Mouse (Mus musculus): Measurements from ENCODE around the gene Cdc123. TPM values are rescaled to one million over a fixed set of nuclear protein-coding genes. Genes with fewer than 3 reads are reported as not detected.

Gene Cdc123
- polyA plus RNA-seq, 1 experiment from 2014 or later: 207 TPM

GRCm38 (mm10) chr2:5804440-5805045 lies 40.4 kb downstream of the Cdc123 start:
- Histone ChIP-seq H3K4me1 (replicated peaks) (peaks cover 8% of the 10 kb centered on the region), H3K4me3 (no peak overlapping the region), H3K27ac (ENCODE audit: poor library complexity, severe bottlenecking) (no peak overlapping the region), H3K4me2 (no peak overlapping the region), H3K9ac (no peak overlapping the region), H3K27me3 (replicated peaks) (no peaks in the 10 kb centered on the region), H3K9me3 (replicated peaks) (0 out of 2 replicates have a peak, but pooled peaks cover 2% of the 10 kb centered on the region), H3K36me3 (peaks cover 66% of the 10 kb centered on the region)
- 85% methylated on average over 6 of the region's 6 CpGs for WGBS
- ATAC-seq (ENCODE audit: insufficient number of reproducible peaks, low FRiP score): no peak

GRCm38 (mm10) chr2:5801927-5802590 lies 42.9 kb downstream of the Cdc123 start:
- H3K9me3 ChIP-seq (replicated peaks): 0 out of 2 replicates have a peak, but pooled peaks cover 2% of the 10 kb centered on the region
- no peak overlapping the region for H3K27ac ChIP-seq (ENCODE audit: poor library complexity, severe bottlenecking)
- peaks cover 68% of the 10 kb centered on the region for H3K36me3 ChIP-seq
- no peak overlapping the region for H3K4me3 ChIP-seq
- no peaks in the 10 kb centered on the region for H3K27me3 ChIP-seq (replicated peaks)
- H3K9ac ChIP-seq: no peak overlapping the region
- no peak for ATAC-seq (ENCODE audit: insufficient number of reproducible peaks, low FRiP score)
- WGBS: 86% methylated on average over 10 of the region's 10 CpGs
- peaks cover 22% of the 10 kb centered on the region for H3K4me1 ChIP-seq (replicated peaks)
- no peak overlapping the region for H3K4me2 ChIP-seq

- Histone ChIP-seq H3K4me1 (replicated peaks) (peaks cover 22% of the 10 kb centered on the region), H3K9me3 (replicated peaks) (0 out of 2 replicates have a peak, but pooled peaks cover 2% of the 10 kb centered on the region), H3K9ac (no peak overlapping the region), H3K36me3 (peaks cover 75% of the 10 kb centered on the region), H3K27ac (ENCODE audit: poor library complexity, severe bottlenecking) (no peak overlapping the region), H3K4me3 (no peak overlapping the region), H3K4me2 (no peak overlapping the region), H3K27me3 (replicated peaks) (no peaks in the 10 kb centered on the region)
- WGBS: 56% methylated on average over 9 of the region's 9 CpGs
- ATAC-seq (ENCODE audit: insufficient number of reproducible peaks, low FRiP score): peak; percentile 53; the same call in 1 of the 2 replicates
Observed at GRCm38 (mm10) chr2:5801182-5801640, 43.8 kb downstream of the Cdc123 start.

GRCm38 (mm10) chr2:5797816-5798672 lies 46.9 kb downstream of the Cdc123 start:
- Histone ChIP-seq H3K4me2 (no peak overlapping the region), H3K27ac (ENCODE audit: poor library complexity, severe bottlenecking) (no peak overlapping the region; the same call in 1 of the 2 replicates), H3K9ac (no peak overlapping the region), H3K4me3 (no peak overlapping the region), H3K9me3 (replicated peaks) (peaks cover 11% of the 10 kb centered on the region), H3K27me3 (replicated peaks) (no peaks in the 10 kb centered on the region), H3K4me1 (replicated peaks) (peaks cover 22% of the 10 kb centered on the region), H3K36me3 (peaks cover 80% of the 10 kb centered on the region)
- 75% methylated on average over 11 of the region's 11 CpGs for WGBS
- no peak for ATAC-seq (ENCODE audit: insufficient number of reproducible peaks, low FRiP score)

- H3K4me2 ChIP-seq: no peak overlapping the region
- H3K27me3 ChIP-seq (replicated peaks): no peaks in the 10 kb centered on the region
- no peak for ATAC-seq (ENCODE audit: insufficient number of reproducible peaks, low FRiP score)
- H3K27ac ChIP-seq (ENCODE audit: poor library complexity, severe bottlenecking): no peak overlapping the region
- peaks cover 56% of the 10 kb centered on the region for H3K36me3 ChIP-seq
- 87% methylated on average over 10 of the region's 10 CpGs for WGBS
- H3K9me3 ChIP-seq (replicated peaks): peaks cover 8% of the 10 kb centered on the region
- H3K4me1 ChIP-seq (replicated peaks): peaks cover 11% of the 10 kb centered on the region
- H3K4me3 ChIP-seq: no peak overlapping the region
- H3K9ac ChIP-seq: no peak overlapping the region
Observed at GRCm38 (mm10) chr2:5793771-5794170, 51.2 kb downstream of the Cdc123 start.

- ATAC-seq (ENCODE audit: insufficient number of reproducible peaks, low FRiP score): no peak
- Histone ChIP-seq H3K4me2 (no peak overlapping the region), H3K27me3 (replicated peaks) (no peaks in the 10 kb centered on the region), H3K9me3 (replicated peaks) (peaks cover 8% of the 10 kb centered on the region), H3K4me3 (no peak overlapping the region), H3K9ac (no peak overlapping the region), H3K27ac (ENCODE audit: poor library complexity, severe bottlenecking) (no peak overlapping the region), H3K36me3 (peaks cover 44% of the 10 kb centered on the region), H3K4me1 (replicated peaks) (no peaks in the 10 kb centered on the region)
- 92% methylated on average over 5 of the region's 5 CpGs for WGBS
Observed at GRCm38 (mm10) chr2:5792056-5792455, 52.9 kb downstream of the Cdc123 start.

GRCm38 (mm10) chr2:5789625-5790160 lies 55.3 kb downstream of the Cdc123 start:
- no peaks in the 10 kb centered on the region for H3K4me1 ChIP-seq (replicated peaks)
- no peak for ATAC-seq (ENCODE audit: insufficient number of reproducible peaks, low FRiP score)
- H3K4me2 ChIP-seq: no peak overlapping the region
- H3K9ac ChIP-seq: no peak overlapping the region
- H3K9me3 ChIP-seq (replicated peaks): peaks cover 8% of the 10 kb centered on the region
- no peak overlapping the region for H3K27ac ChIP-seq (ENCODE audit: poor library complexity, severe bottlenecking)
- H3K27me3 ChIP-seq (replicated peaks): no peaks in the 10 kb centered on the region
- H3K4me3 ChIP-seq: no peak overlapping the region
- WGBS: 42% methylated on average over 4 of the region's 4 CpGs
- H3K36me3 ChIP-seq: peaks cover 21% of the 10 kb centered on the region

GRCm38 (mm10) chr2:5787391-5787790 lies 57.6 kb downstream of the Cdc123 start:
- Histone ChIP-seq H3K9ac (no peak overlapping the region), H3K4me2 (no peak overlapping the region), H3K36me3 (0 out of 2 replicates have a peak, but pooled peaks cover under 1% of the 10 kb centered on the region), H3K27ac (ENCODE audit: poor library complexity, severe bottlenecking) (no peak overlapping the region), H3K4me3 (no peak overlapping the region), H3K27me3 (replicated peaks) (no peaks in the 10 kb centered on the region), H3K4me1 (replicated peaks) (no peaks in the 10 kb centered on the region), H3K9me3 (replicated peaks) (no peaks in the 10 kb centered on the region)
- ATAC-seq (ENCODE audit: insufficient number of reproducible peaks, low FRiP score): no peak
- 93% methylated on average over 3 of the region's 3 CpGs for WGBS

GRCm38 (mm10) chr2:5772464-5772863 lies 72.5 kb downstream of the Cdc123 start:
- H3K27me3 ChIP-seq (replicated peaks): no peaks in the 10 kb centered on the region
- no peaks in the 10 kb centered on the region for H3K9me3 ChIP-seq (replicated peaks)
- H3K9ac ChIP-seq: no peak overlapping the region
- H3K36me3 ChIP-seq: no peaks in the 10 kb centered on the region
- no peak overlapping the region for H3K4me3 ChIP-seq
- no peak overlapping the region for H3K27ac ChIP-seq (ENCODE audit: poor library complexity, severe bottlenecking)
- ATAC-seq (ENCODE audit: insufficient number of reproducible peaks, low FRiP score): no peak
- H3K4me2 ChIP-seq: no peak overlapping the region
- no peaks in the 10 kb centered on the region for H3K4me1 ChIP-seq (replicated peaks)
- 65% methylated on average over 2 of the region's 2 CpGs for WGBS

- Histone ChIP-seq H3K9ac (no peak overlapping the region), H3K4me3 (no peak overlapping the region), H3K27ac (ENCODE audit: poor library complexity, severe bottlenecking) (no peak overlapping the region), H3K4me1 (replicated peaks) (no peaks in the 10 kb centered on the region), H3K36me3 (no peaks in the 10 kb centered on the region), H3K4me2 (no peak overlapping the region), H3K9me3 (replicated peaks) (no peaks in the 10 kb centered on the region), H3K27me3 (replicated peaks) (no peaks in the 10 kb centered on the region)
- no peak for ATAC-seq (ENCODE audit: insufficient number of reproducible peaks, low FRiP score)
- WGBS: 47% methylated on average over 8 of the region's 8 CpGs
Observed at GRCm38 (mm10) chr2:5770708-5771241, 74.2 kb downstream of the Cdc123 start.

Data from heart, embryonic 12.5 days (tissue).